Mouse (Mus musculus) MEL (cell line): ENCODE measurements around the gene Ptprj. TPM values are rescaled to one million over a fixed set of nuclear protein-coding genes. Genes with fewer than 3 reads are reported as not detected.

Source experiments
- DNase-seq: peaks from one replicate; pipeline ENCODE4 v3.0.0; 2011; ENCODE audit warnings: low read depth, low spot score
- H3K27ac ChIP-seq: 2 replicates; pipeline ENCODE4 v1.5.1; 2012; ENCODE audit warnings: low read depth, mild to moderate bottlenecking, control low read depth, low read length, moderate library complexity; ENCODE audit not compliant: control insufficient read depth
- H3K27me3 ChIP-seq, 2 experiments: fragments of 150-350 bp in 1 of 2; sonication (generic) in 1 of 2; 2 replicates each; pipeline ENCODE4 v1.6.1; 2012; ENCODE audit warnings: low read length in 2 of 2, mild to moderate bottlenecking in 2 of 2, improper control_type of control experiment in 1 of 2, moderate library complexity in 1 of 2; ENCODE audit not compliant: insufficient read depth in 2 of 2, control insufficient read depth in 1 of 2
- H3K36me3 ChIP-seq, 2 experiments: 2 replicates each; pipeline ENCODE4 v1.6.1; 2012 to 2014; ENCODE audit warnings: low read length in 2 of 2, improper control_type of control experiment in 1 of 2, inconsistent platforms in 1 of 2, mild to moderate bottlenecking in 1 of 2; ENCODE audit not compliant: insufficient read depth in 2 of 2, control insufficient read depth in 1 of 2
- H3K4me1 ChIP-seq, 2 experiments: fragments of 150-350 bp in 1 of 2; sonication (generic) in 1 of 2; 2 replicates each; pipeline ENCODE4 v1.6.1; 2012; ENCODE audit warnings: low read length in 2 of 2, improper control_type of control experiment in 1 of 2, mild to moderate bottlenecking in 1 of 2; ENCODE audit not compliant: insufficient read depth in 2 of 2, control insufficient read depth in 1 of 2
- H3K4me3 ChIP-seq, 2 experiments: fragments of 150-350 bp in 1 of 2; sonication (generic) in 1 of 2; 2 replicates each; pipeline ENCODE4 v1.5.1; 2012; ENCODE audit warnings: low read depth in 2 of 2, low read length in 2 of 2, mild to moderate bottlenecking in 2 of 2, moderate library complexity in 2 of 2, control low read depth in 1 of 2, improper control_type of control experiment in 1 of 2; ENCODE audit not compliant: control insufficient read depth in 1 of 2, insufficient read depth in 1 of 2
- H3K79me2 ChIP-seq: 2 replicates; pipeline ENCODE4 v1.6.1; 2012; ENCODE audit warnings: mild to moderate bottlenecking, low read length, moderate library complexity; ENCODE audit not compliant: control insufficient read depth, poor library complexity, insufficient read depth
- H3K9ac ChIP-seq: 2 replicates; pipeline ENCODE4 v1.6.1; 2012; ENCODE audit warnings: low read depth, mild to moderate bottlenecking, control low read depth, low read length, moderate library complexity; ENCODE audit not compliant: control insufficient read depth, poor library complexity, severe bottlenecking
- H3K9me3 ChIP-seq: fragments of 150-350 bp; sonication (generic); replicated peaks from 2 replicates; pipeline ENCODE4 v1.6.1; 2012; ENCODE audit warnings: mild to moderate bottlenecking, low read length, improper control_type of control experiment, moderate library complexity; ENCODE audit not compliant: insufficient read depth
- CHD2 ChIP-seq: IDR thresholded peaks from 2 replicates; pipeline ENCODE4 v1.6.1; 2011; ENCODE audit warnings: low read length, improper control_type of control experiment
- E2F4 ChIP-seq: IDR thresholded peaks from 2 replicates; pipeline ENCODE4 v1.6.1; 2011; ENCODE audit warnings: low read depth, low read length, improper control_type of control experiment, borderline replicate concordance
- JUND ChIP-seq: IDR thresholded peaks from 2 replicates; pipeline ENCODE4 v1.6.1; 2011; ENCODE audit warnings: low read depth, mild to moderate bottlenecking, improper control_type of control experiment, low read length
- MAFK ChIP-seq: IDR thresholded peaks from 2 replicates; pipeline ENCODE4 v1.6.1; 2011; ENCODE audit warnings: low read depth, mild to moderate bottlenecking, low read length, improper control_type of control experiment, borderline replicate concordance
- MAX ChIP-seq: IDR thresholded peaks from 2 replicates; pipeline ENCODE4 v1.6.1; 2011; ENCODE audit warnings: low read length, improper control_type of control experiment
- MAZ ChIP-seq: IDR thresholded peaks from 2 replicates; pipeline ENCODE4 v1.6.1; 2012; ENCODE audit warnings: low read depth, mild to moderate bottlenecking, inconsistent platforms, low read length, improper control_type of control experiment
- MYC ChIP-seq: IDR thresholded peaks from 2 replicates; pipeline ENCODE4 v1.6.1; 2011; ENCODE audit warnings: low read depth, mild to moderate bottlenecking, low read length, improper control_type of control experiment, moderate library complexity
- RAD21 ChIP-seq: IDR thresholded peaks from 2 replicates; pipeline ENCODE4 v1.6.1; 2011; ENCODE audit warnings: mild to moderate bottlenecking, low read depth, low read length, improper control_type of control experiment
- SMC3 ChIP-seq: IDR thresholded peaks from 2 replicates; pipeline ENCODE4 v1.6.1; 2011; ENCODE audit warnings: low read depth, low read length, improper control_type of control experiment
- TCF12 ChIP-seq: IDR thresholded peaks from 2 replicates; pipeline ENCODE4 v1.6.1; 2014; ENCODE audit warnings: low read depth, mild to moderate bottlenecking, inconsistent platforms, low read length, improper control_type of control experiment, moderate library complexity
- USF1 ChIP-seq: IDR thresholded peaks from 2 replicates; pipeline ENCODE4 v1.6.1; 2014; ENCODE audit warnings: low read depth, mild to moderate bottlenecking, inconsistent platforms, low read length, improper control_type of control experiment, moderate library complexity
- USF2 ChIP-seq, 2 experiments: IDR thresholded peaks; 2 replicates each; pipeline ENCODE4 v1.6.1; 2011 to 2012; ENCODE audit warnings: improper control_type of control experiment in 2 of 2, low read length in 2 of 2, borderline replicate concordance in 1 of 2, inconsistent platforms in 1 of 2, low read depth in 1 of 2, mild to moderate bottlenecking in 1 of 2; ENCODE audit not compliant: insufficient read depth in 1 of 2
- ZC3H11A ChIP-seq: IDR thresholded peaks from 2 replicates; pipeline ENCODE4 v1.6.1; 2012; ENCODE audit warnings: low read depth, mild to moderate bottlenecking, inconsistent platforms, low read length, improper control_type of control experiment
- ZKSCAN1 ChIP-seq: IDR thresholded peaks from 2 replicates; pipeline ENCODE4 v1.6.1; 2012; ENCODE audit warnings: low read depth, mild to moderate bottlenecking, inconsistent platforms, low read length, improper control_type of control experiment, moderate library complexity
- polyA plus RNA-seq, 2 experiments: library from polyadenylated mRNA; stranded (reverse) in 1 of 2; unstranded in 1 of 2; fragments of >175 nt in 1 of 2; fragments of >200 nt in 1 of 2; gene quantifications; 2 replicates each; pipeline versions ENCODE4 v1.2.1 to v1.2.4; 2012; ENCODE audit warnings: low replicate concordance in 2 of 2, low read depth in 1 of 2; ENCODE audit not compliant: insufficient read length in 2 of 2, insufficient read depth in 1 of 2, missing spikeins in 1 of 2
- total RNA-seq: library from RNA; depleted of rRNA; stranded (reverse); fragments of 300-350 nt; gene quantifications from 2 replicates; pipeline ENCODE4 v1.2.3, GENCODE M21; 2012

The Ptprj gene
- total and polyA plus RNA-seq, 3 experiments = 6.4 to 10.2 TPM; not detected in 1

DNA sequence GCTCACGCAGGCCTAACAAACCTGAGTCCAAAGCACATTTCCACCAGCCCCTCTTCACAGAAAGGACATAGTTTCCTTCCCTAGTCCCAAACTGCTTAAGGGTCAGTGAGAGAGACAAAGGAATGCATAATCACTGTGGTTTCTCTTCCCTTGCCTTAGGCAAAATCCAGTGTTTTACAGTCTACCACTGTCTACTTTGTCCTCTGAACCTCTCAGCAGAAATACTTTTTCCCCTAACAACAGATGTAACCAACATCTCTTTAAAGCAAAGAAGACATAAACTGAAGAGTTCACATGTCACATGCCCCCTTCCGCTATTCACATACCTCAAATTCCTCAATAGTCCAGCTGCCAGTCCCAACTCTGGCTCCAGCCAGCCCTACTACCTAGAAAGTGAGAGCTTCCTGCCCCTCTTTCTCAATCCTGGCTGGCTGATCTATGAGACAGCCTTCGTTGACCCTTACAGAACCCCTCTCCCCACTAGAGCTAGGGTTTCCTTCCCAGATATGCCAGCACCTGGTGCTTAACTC is 94.2 kb downstream of the Ptprj start:
- Histone ChIP-seq H3K79me2 (no peaks in the 10 kb centered on the region), H3K27ac (no peak overlapping the region), H3K4me3 (no peak overlapping the region), H3K27me3 (no peaks in the 10 kb centered on the region), H3K36me3 (peaks cover 0 to 14% of the 10 kb centered on the region in 2 experiments; a peak in 2 of 4 replicates), H3K9me3 (no peaks in the 10 kb centered on the region), H3K4me1 (peaks cover 8 to 29% of the 10 kb centered on the region in 2 experiments), H3K9ac (no peak overlapping the region)
- DNase-seq = no peak
- TF ChIP-seq TCF12 (no peak), USF1 (no peak), MYC (no peak), RAD21 (no peak), CHD2 (no peak), JUND (no peak), MAZ (no peak), ZKSCAN1 (no peak), MAX (no peak)

- Histone ChIP-seq H3K27ac (no peak overlapping the region), H3K27me3 (no peaks in the 10 kb centered on the region), H3K9me3 (no peaks in the 10 kb centered on the region), H3K4me1 (peaks cover 3 to 6% of the 10 kb centered on the region in 2 experiments; a peak in 2 of 4 replicates)
- TF ChIP-seq SMC3 (no peak), ZC3H11A (no peak), MAFK (no peak), USF2 (IDR thresholded peaks at IDR 0.05; ENCODE audit: borderline replicate concordance in 1 of 2, insufficient read depth in 1 of 2, low read depth in 1 of 2, low read length in 2 of 2) (no peak), JUND (no peak), E2F4 (no peak)
- TF ChIP-seq, all 39 proteins: peak for 0
- no peak for DNase-seq
- H3K79me2 ChIP-seq = no peaks in the 10 kb centered on the region
- H3K4me3 ChIP-seq = no peak overlapping the region
- no peak overlapping the region for H3K9ac ChIP-seq
- H3K36me3 ChIP-seq = peaks cover 0 to 2% of the 10 kb centered on the region in 2 experiments; a peak in 2 of 4 replicates
Observed at GRCm38 (mm10) chr2:90481505-90481904, 98.9 kb downstream of the Ptprj start.
